Mouse (Mus musculus): ENCODE results near the gene Cnot6.

DNA sequence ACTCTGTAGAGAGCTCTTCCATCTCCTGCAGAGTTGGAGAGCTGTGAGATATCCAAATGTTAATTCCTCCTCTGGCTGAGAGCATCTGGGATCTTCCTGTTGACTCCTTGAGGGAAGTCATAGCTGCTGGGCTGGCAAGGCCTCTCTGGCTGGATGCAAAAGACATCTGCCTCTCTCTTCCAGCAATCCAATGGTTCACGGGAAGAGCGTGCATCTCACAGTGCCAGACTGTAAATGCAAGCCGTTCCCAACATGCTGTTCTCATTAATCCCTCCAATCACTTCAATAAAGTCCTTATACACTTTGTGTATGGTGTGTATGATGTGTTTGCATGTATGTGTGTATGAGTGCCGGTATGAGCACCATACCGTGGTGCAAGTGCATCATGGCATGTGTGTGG is 48.6 kb upstream of the Cnot6 start:
- no peak for TF ChIP-seq CTCF (IDR thresholded peaks at IDR 0.05; ENCODE audit: low read depth, low read length)
- TF ChIP-seq POLR2A (IDR thresholded peaks at IDR 0.05; ENCODE audit: borderline replicate concordance, low read depth, low read length): no peak
